Mouse (Mus musculus): ENCODE measurements around the gene Ankrd13a.

- TF ChIP-seq CTCF (IDR thresholded peaks at IDR 0.05; ENCODE audit: low read depth), result no peak
- no peak for TF ChIP-seq EP300 (IDR thresholded peaks at IDR 0.05; ENCODE audit: low read depth)
Observed at GRCm38 (mm10) chr5:114851565-114852236, 77.2 kb downstream of the Ankrd13a start.

Measured in heart, postnatal 0 days (tissue).